In the genomic region with DNA sequence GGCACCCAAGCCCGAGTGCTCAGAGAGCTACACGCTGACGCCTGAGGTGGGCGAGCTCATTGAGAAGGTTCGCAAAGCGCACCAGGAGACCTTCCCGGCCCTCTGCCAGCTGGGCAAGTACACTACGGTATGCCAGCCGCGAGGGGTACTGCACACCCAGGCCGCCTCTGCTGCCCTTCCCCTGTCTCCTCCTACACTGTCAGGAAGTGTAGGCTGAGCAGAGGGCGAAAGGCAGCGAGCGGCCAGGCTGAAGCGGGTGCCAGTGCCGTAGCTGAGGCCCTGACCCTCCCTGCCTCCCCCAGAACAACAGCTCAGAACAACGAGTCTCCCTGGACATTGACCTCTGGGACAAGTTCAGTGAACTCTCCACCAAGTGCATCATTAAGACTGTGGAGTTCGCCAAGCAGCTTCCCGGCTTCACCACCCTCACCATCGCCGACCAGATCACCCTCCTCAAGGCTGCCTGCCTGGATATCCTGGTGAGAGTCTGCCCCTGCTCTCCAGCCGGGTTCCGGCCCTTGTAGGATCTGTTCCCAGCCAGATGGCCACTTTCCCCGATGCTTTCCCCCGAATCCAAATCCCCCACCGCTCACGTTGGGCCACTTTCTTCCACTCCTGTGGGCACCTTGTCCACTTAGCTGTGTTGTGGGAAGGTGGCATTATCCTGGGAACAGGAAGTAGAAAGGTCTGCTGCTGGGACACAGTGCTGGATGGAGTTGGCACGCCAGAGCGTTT, we compare ENCODE assay signal across 10 mouse cellular contexts. TPM values are rescaled to one million over a fixed set of nuclear protein-coding genes. Genes with fewer than 3 reads are reported as not detected.
DNase-seq lines count a peak whose midpoint lies in the region; ATAC-seq and TF ChIP-seq lines count a peak whose summit lies in the region.
"Had no signal": no experiment of that assay in that cellular context is flagged by ENCODE, and none has a peak within 500 bp of the region (broad histone marks: within the 10 kb centered on the region; RNA-seq: fewer than 3 reads in every experiment).

No protein-coding gene starts in this region.

- H3K9ac ChIP-seq in heart, embryonic 16.5 days (ENCODE audit: low read length), result peak overlapping the region; percentile 12; the same call in 1 of the 2 replicates
- no peak overlapping the region; the same call in 1 of the 2 replicates for H3K9ac ChIP-seq in forebrain, embryonic 15.5 days (replicated peaks)
- H3K9ac ChIP-seq in midbrain, embryonic 11.5 days (ENCODE audit: low read length), result peak overlapping the region; percentile 6; the same call in 1 of the 2 replicates

- no peak overlapping the region for H3K4me3 ChIP-seq in heart, embryonic 16.5 days (ENCODE audit: low read length)
- no peak overlapping the region for H3K4me3 ChIP-seq in cerebellum, adult 2 months (replicated peaks; ENCODE audit: insufficient read depth, low read depth, low read length)
- no peak overlapping the region for H3K4me3 ChIP-seq in forebrain, embryonic 15.5 days
- no peak overlapping the region for H3K4me3 ChIP-seq in midbrain, embryonic 11.5 days (ENCODE audit: low read depth, low read length)
- H3K4me3 ChIP-seq: erythroblast, embryonic 14.5 days had no signal

- DNase-seq in heart, postnatal 4 days, result no peak
- peak; percentile 21 to 43 for DNase-seq in cerebellum, adult 2 months
- DNase-seq in midbrain, embryonic 11.5 days (ENCODE audit: low spot score, missing footprints), result peak; percentile 89
- DNase-seq in gastrocnemius, postnatal 25 days, result no peak
- DNase-seq in gastrocnemius, adult 8-10 months (ENCODE audit: low spot score in 2 of 2), result no peak

- H3K9me3 ChIP-seq in heart, embryonic 16.5 days (replicated peaks; ENCODE audit: control insufficient read depth, low read length), result no peaks in the 10 kb centered on the region
- no peaks in the 10 kb centered on the region for H3K9me3 ChIP-seq in forebrain, embryonic 15.5 days
- H3K9me3 ChIP-seq in midbrain, embryonic 11.5 days (ENCODE audit: control insufficient read depth, low read length), result no peaks in the 10 kb centered on the region

- peaks cover 64% of the 10 kb centered on the region for H3K36me3 ChIP-seq in heart, embryonic 16.5 days (ENCODE audit: control insufficient read depth, insufficient read depth)
- 0 out of 2 replicates have a peak, but pooled peaks cover 5% of the 10 kb centered on the region for H3K36me3 ChIP-seq in forebrain, embryonic 15.5 days
- no peaks in the 10 kb centered on the region; the same call in 1 of the 2 replicates for H3K36me3 ChIP-seq in midbrain, embryonic 11.5 days (ENCODE audit: control insufficient read depth, insufficient read depth, low read length)

- H3K27ac ChIP-seq in heart, embryonic 16.5 days (ENCODE audit: low read length), result peak overlapping the region; percentile 29; the same call in 1 of the 2 replicates
- no peak overlapping the region for H3K27ac ChIP-seq in cerebellum, adult 2 months (ENCODE audit: insufficient read depth, low read length)
- H3K27ac ChIP-seq in forebrain, embryonic 15.5 days (replicated peaks), result peak overlapping the region; percentile 95
- no peak overlapping the region for H3K27ac ChIP-seq in midbrain, embryonic 11.5 days (ENCODE audit: low read depth, low read length)

- TF ChIP-seq CTCF in cerebellum, adult 2 months (IDR thresholded peaks at IDR 0.05; ENCODE audit: borderline replicate concordance, insufficient read depth, low read depth, low read length), result no peak

- peaks cover 61% of the 10 kb centered on the region for H3K4me1 ChIP-seq in heart, embryonic 16.5 days (ENCODE audit: control insufficient read depth, insufficient read depth, low read length)
- H3K4me1 ChIP-seq in cerebellum, adult 2 months (ENCODE audit: control insufficient read depth, insufficient read depth, low read length), result peaks cover 43% of the 10 kb centered on the region
- H3K4me1 ChIP-seq in forebrain, embryonic 15.5 days, result peaks cover 68% of the 10 kb centered on the region
- H3K4me1 ChIP-seq in midbrain, embryonic 11.5 days (ENCODE audit: control insufficient read depth, insufficient read depth, low read length), result peaks cover 54% of the 10 kb centered on the region

- WGBS in heart, embryonic 16.5 days, result 72% methylated on average over 29 of the region's 29 CpGs
- WGBS in cerebellum, adult 2 months, result 45% methylated on average over 29 of the region's 29 CpGs
- 42% methylated on average over 29 of the region's 29 CpGs for whole genome bisulfite sequencing in forebrain, embryonic 15.5 days
- WGBS in midbrain, embryonic 11.5 days, result 70% methylated on average over 29 of the region's 29 CpGs

- no peak for TF ChIP-seq POLR2A in cerebellum, adult 2 months (IDR thresholded peaks at IDR 0.05; ENCODE audit: borderline replicate concordance, insufficient read depth, low read length)

- ATAC-seq in heart, embryonic 16.5 days (replicated peaks; ENCODE audit: extremely low read depth, insufficient read depth, low FRiP score), result no peak
- ATAC-seq in forebrain, embryonic 15.5 days (replicated peaks), result 0 out of 2 replicates have a peak, but pooled peaks have one; percentile 12
- no peak for ATAC-seq in midbrain, embryonic 11.5 days (ENCODE audit: low FRiP score)
- no peak for ATAC-seq in megakaryocyte, adult 5-6 weeks (ENCODE audit: poor library complexity, severe bottlenecking)

- H3K27me3 ChIP-seq in heart, embryonic 16.5 days (ENCODE audit: control insufficient read depth, insufficient read depth, low read length), result no peaks in the 10 kb centered on the region
- H3K27me3 ChIP-seq in cerebellum, adult 2 months (ENCODE audit: control insufficient read depth, insufficient read depth, low read length), result no peaks in the 10 kb centered on the region
- no peaks in the 10 kb centered on the region for H3K27me3 ChIP-seq in forebrain, embryonic 15.5 days
- H3K27me3 ChIP-seq in midbrain, embryonic 11.5 days (ENCODE audit: control insufficient read depth, insufficient read depth, low read length), result no peaks in the 10 kb centered on the region

- no peak overlapping the region for H3K4me2 ChIP-seq in heart, embryonic 16.5 days (ENCODE audit: low read depth, low read length)
- H3K4me2 ChIP-seq in forebrain, embryonic 15.5 days (replicated peaks), result peak overlapping the region; percentile 43
- no peak overlapping the region; the same call in 1 of the 2 replicates for H3K4me2 ChIP-seq in midbrain, embryonic 11.5 days

RNA-seq across cellular contexts. Expression of gene Gjd3, which starts 12.5 kb away (rescaled TPM):
- polyA plus RNA-seq in heart, embryonic 16.5 days (2015; fragmentation: Nextera tagmentation; extraction: Ambion mirVana), result 4.1 and 4.5 TPM in 2 replicates
- total RNA-seq in heart, postnatal 4 days (2021), result 1 to 10 TPM; 2.0 to 2.5 TPM
- polyA plus RNA-seq in cerebellum, adult 2 months (2012; rRNA removed), result 1.2 and 2.1 TPM in 2 replicates
- 0.62 and 0.84 TPM in 2 replicates for polyA plus RNA-seq in forebrain, embryonic 15.5 days (2015; fragmentation: Nextera tagmentation; extraction: Ambion mirVana)
- not detected in 2 replicates for polyA plus RNA-seq in midbrain, embryonic 11.5 days (2014; fragmentation: Nextera tagmentation; extraction: Ambion mirVana)
- not detected in 2 replicates for total RNA-seq in megakaryocyte, adult 5-6 weeks (2015)
- not detected in 2 replicates for total RNA-seq in megakaryocyte, adult 5-6 weeks (2017)
- not detected for total RNA-seq in gastrocnemius, postnatal 25 days (2021)
- total RNA-seq in gastrocnemius, adult 8-10 months (2022), result not detected
- polyA plus RNA-seq: erythroblast, embryonic 14.5 days; liver, embryonic 16.5 days had no signal

RNA-seq across cellular contexts. Expression of gene Rara, which starts 42.7 kb away (rescaled TPM):
- polyA plus RNA-seq in heart, embryonic 16.5 days (2015; fragmentation: Nextera tagmentation; extraction: Ambion mirVana), result 28.2 and 28.6 TPM in 2 replicates
- 10 to 100 TPM; 34.6 to 38.1 TPM for total RNA-seq in heart, postnatal 4 days (2021)
- polyA plus RNA-seq in cerebellum, adult 2 months (2012; rRNA removed), result 13.5 and 15.4 TPM in 2 replicates
- polyA plus RNA-seq in forebrain, embryonic 15.5 days (2015; fragmentation: Nextera tagmentation; extraction: Ambion mirVana), result 9.2 and 9.9 TPM in 2 replicates
- 13.2 and 14.8 TPM in 2 replicates for polyA plus RNA-seq in midbrain, embryonic 11.5 days (2014; fragmentation: Nextera tagmentation; extraction: Ambion mirVana)
- total RNA-seq in megakaryocyte, adult 5-6 weeks (2015), result 124 and 125 TPM in 2 replicates
- total RNA-seq in megakaryocyte, adult 5-6 weeks (2017), result 38.8 and 43.3 TPM in 2 replicates
- total RNA-seq in gastrocnemius, postnatal 25 days (2021), result 10 to 100 TPM in 1 of 2 experiments, 1 to 10 TPM in 1; 9.4 to 12.8 TPM
- total RNA-seq in gastrocnemius, adult 8-10 months (2022), result 10 to 100 TPM in 2 of 4 experiments, 1 to 10 TPM in 2; 8.3 to 11.7 (median 9.5) TPM

RNA-seq across cellular contexts. Expression of gene Top2a, which starts 53.6 kb away (rescaled TPM):
- polyA plus RNA-seq in heart, embryonic 16.5 days (2015; fragmentation: Nextera tagmentation; extraction: Ambion mirVana), result 162 and 179 TPM in 2 replicates
- total RNA-seq in heart, postnatal 4 days (2021), result 100 to 1,000 TPM; 174 to 191 TPM
- polyA plus RNA-seq in cerebellum, adult 2 months (2012; rRNA removed), result 0.11 and 0.25 TPM in 2 replicates
- polyA plus RNA-seq in forebrain, embryonic 15.5 days (2015; fragmentation: Nextera tagmentation; extraction: Ambion mirVana), result 126 and 141 TPM in 2 replicates
- 431 and 436 TPM in 2 replicates for polyA plus RNA-seq in midbrain, embryonic 11.5 days (2014; fragmentation: Nextera tagmentation; extraction: Ambion mirVana)
- 299 and 310 TPM in 2 replicates for total RNA-seq in megakaryocyte, adult 5-6 weeks (2015)
- total RNA-seq in megakaryocyte, adult 5-6 weeks (2017), result 694 and 703 TPM in 2 replicates
- total RNA-seq in gastrocnemius, postnatal 25 days (2021), result 1 to 10 TPM; 2.3 to 3.8 TPM
- under 1 TPM in 3 of 4 experiments, not detected in 1; 0.25 to 0.60 (median 0.29) TPM for total RNA-seq in gastrocnemius, adult 8-10 months (2022)

Comparison
In these comparisons a context has a peak if more than half of its experiments do, and no peak if none do; other contexts are left out.
1. H3K27ac ChIP-seq: peak in heart, embryonic 16.5 days (single experiment) and forebrain, embryonic 15.5 days (single experiment); none in cerebellum, adult 2 months (single experiment) and midbrain, embryonic 11.5 days (single experiment).
2. DNase-seq: peak in cerebellum, adult 2 months (2 of 2) and midbrain, embryonic 11.5 days (single experiment); none in heart, postnatal 4 days (single experiment), gastrocnemius, postnatal 25 days (single experiment) and gastrocnemius, adult 8-10 months (0 of 2).
3. RNA of gene Top2a, which starts 53.6 kb away (total RNA-seq): 299 to 703 TPM in megakaryocyte, adult 5-6 weeks and 174 to 191 TPM in heart, postnatal 4 days; 2.3 to 3.8 TPM in gastrocnemius, postnatal 25 days and 0.25 to 0.60 TPM in gastrocnemius, adult 8-10 months; every median in the first group is over 10 times any median in the second.